In genomic region chr4:153651849-153652248, GRCm38 (mm10) we compare ENCODE assay signal across 14 mouse cellular contexts.
A peak's percentile ranks its signal among the peaks of the same experiment; 100 is the strongest.
DNase-seq lines count a peak whose midpoint lies in the region; ATAC-seq lines count a peak whose summit lies in the region.
"Had no signal": no experiment of that assay in that cellular context is flagged by ENCODE, and none has a peak within 500 bp of the region (broad histone marks: within the 10 kb centered on the region; RNA-seq: fewer than 3 reads in every experiment).

No protein-coding gene starts in this region.

- H3K4me1 ChIP-seq in heart, embryonic 16.5 days (ENCODE audit: control insufficient read depth, insufficient read depth, low read length) = no peaks in the 10 kb centered on the region
- H3K4me1 ChIP-seq in liver, embryonic 13.5 days (replicated peaks) = no peaks in the 10 kb centered on the region
- H3K4me1 ChIP-seq in liver, embryonic 11.5 days (replicated peaks; ENCODE audit: control insufficient read depth, insufficient read depth, low read length) = 0 out of 2 replicates have a peak, but pooled peaks cover 4% of the 10 kb centered on the region
- H3K4me1 ChIP-seq in limb, embryonic 11.5 days (ENCODE audit: control insufficient read depth, insufficient read depth, low read length) = peaks cover 3% of the 10 kb centered on the region; the same call in 1 of the 2 replicates
- H3K4me1 ChIP-seq: embryonic facial prominence, embryonic 13.5 days had no signal

- intact Hi-C loops in heart, postnatal 14 days (cut with DNase I) = no loop called here

- H3K4me3 ChIP-seq in heart, embryonic 16.5 days (ENCODE audit: low read length) = no peak overlapping the region
- no peak overlapping the region for H3K4me3 ChIP-seq in liver, embryonic 13.5 days (replicated peaks)
- H3K4me3 ChIP-seq in liver, embryonic 11.5 days (ENCODE audit: low read depth, low read length) = no peak overlapping the region
- H3K4me3 ChIP-seq in limb, embryonic 11.5 days (ENCODE audit: low read depth, low read length) = no peak overlapping the region
- H3K4me3 ChIP-seq: embryonic facial prominence, embryonic 13.5 days; forebrain, embryonic 12.5 days; midbrain, embryonic 12.5 days had no signal

- 6% methylated on average over 5 of the region's 5 CpGs for WGBS in heart, embryonic 16.5 days
- 8% methylated on average over 5 of the region's 5 CpGs for WGBS in liver, embryonic 13.5 days (ENCODE audit: insufficient replicate concordance)
- WGBS in liver, embryonic 11.5 days = 10% methylated on average over 5 of the region's 5 CpGs
- 1% methylated on average over 5 of the region's 5 CpGs for WGBS in limb, embryonic 11.5 days

- H3K36me3 ChIP-seq in heart, embryonic 16.5 days (ENCODE audit: control insufficient read depth, insufficient read depth) = no peaks in the 10 kb centered on the region
- no peaks in the 10 kb centered on the region for H3K36me3 ChIP-seq in liver, embryonic 13.5 days
- H3K36me3 ChIP-seq in liver, embryonic 11.5 days (ENCODE audit: control insufficient read depth, insufficient read depth, low read length) = no peaks in the 10 kb centered on the region
- no peaks in the 10 kb centered on the region for H3K36me3 ChIP-seq in limb, embryonic 11.5 days (ENCODE audit: control insufficient read depth, insufficient read depth, low read length)
- H3K36me3 ChIP-seq: embryonic facial prominence, embryonic 13.5 days; forebrain, embryonic 12.5 days; midbrain, embryonic 12.5 days had no signal

- H3K27me3 ChIP-seq in heart, embryonic 16.5 days (ENCODE audit: control insufficient read depth, insufficient read depth, low read length) = no peaks in the 10 kb centered on the region
- H3K27me3 ChIP-seq in liver, embryonic 13.5 days = no peaks in the 10 kb centered on the region
- H3K27me3 ChIP-seq in liver, embryonic 11.5 days (replicated peaks; ENCODE audit: control insufficient read depth, insufficient read depth, low read length) = no peaks in the 10 kb centered on the region
- no peaks in the 10 kb centered on the region for H3K27me3 ChIP-seq in limb, embryonic 11.5 days (ENCODE audit: control insufficient read depth, insufficient read depth, low read length)
- H3K27me3 ChIP-seq: embryonic facial prominence, embryonic 13.5 days; forebrain, embryonic 12.5 days had no signal

- H3K27ac ChIP-seq in heart, embryonic 16.5 days (ENCODE audit: low read length) = no peak overlapping the region
- no peak overlapping the region for H3K27ac ChIP-seq in liver, embryonic 13.5 days
- H3K27ac ChIP-seq in liver, embryonic 11.5 days (ENCODE audit: low read depth, low read length) = no peak overlapping the region
- no peak overlapping the region for H3K27ac ChIP-seq in limb, embryonic 11.5 days (replicated peaks; ENCODE audit: low read depth, low read length)
- H3K27ac ChIP-seq: embryonic facial prominence, embryonic 13.5 days; forebrain, embryonic 12.5 days; midbrain, embryonic 12.5 days had no signal

- no peak for DNase-seq in heart, postnatal 14 days
- no peak for DNase-seq in liver, embryonic 13.5 days
- no peak for DNase-seq in liver, embryonic 11.5 days (ENCODE audit: low spot score)
- peak; percentile 56 for DNase-seq in embryo, embryonic 10.5 days (ENCODE audit: low spot score)
- peak; percentile 25 for DNase-seq in limb, embryonic 11.5 days (ENCODE audit: low spot score)
- no peak for DNase-seq in thymus, adult 18-20 months
- DNase-seq: adrenal gland, postnatal 25 days; cerebellum, postnatal 10 days; left cerebral cortex, postnatal 4 days; lung, adult 18-20 months had no signal

- peak; percentile 41 for ATAC-seq in heart, embryonic 16.5 days (replicated peaks; ENCODE audit: extremely low read depth, insufficient read depth, low FRiP score)
- ATAC-seq in liver, embryonic 13.5 days (ENCODE audit: low read depth) = 0 out of 2 replicates have a peak, but pooled peaks have one; percentile 36
- no peak; the same call in 1 of the 2 replicates for ATAC-seq in liver, embryonic 11.5 days (replicated peaks; ENCODE audit: low FRiP score)
- ATAC-seq in limb, embryonic 11.5 days (ENCODE audit: insufficient number of reproducible peaks, low FRiP score, low TSS enrichment, low read depth) = no peak

- no peaks in the 10 kb centered on the region for H3K9me3 ChIP-seq in heart, embryonic 16.5 days (replicated peaks; ENCODE audit: control insufficient read depth, low read length)
- H3K9me3 ChIP-seq in liver, embryonic 13.5 days (replicated peaks) = no peaks in the 10 kb centered on the region
- no peaks in the 10 kb centered on the region for H3K9me3 ChIP-seq in liver, embryonic 11.5 days (ENCODE audit: control insufficient read depth, low read length)
- H3K9me3 ChIP-seq in limb, embryonic 11.5 days (ENCODE audit: control insufficient read depth, low read length) = no peaks in the 10 kb centered on the region
- H3K9me3 ChIP-seq: embryonic facial prominence, embryonic 13.5 days; forebrain, embryonic 12.5 days; midbrain, embryonic 12.5 days had no signal

- H3K4me2 ChIP-seq in heart, embryonic 16.5 days (ENCODE audit: low read depth, low read length) = no peak overlapping the region
- no peak overlapping the region for H3K4me2 ChIP-seq in liver, embryonic 13.5 days
- no peak overlapping the region for H3K4me2 ChIP-seq in liver, embryonic 11.5 days
- H3K4me2 ChIP-seq in limb, embryonic 11.5 days (ENCODE audit: low read depth, severe bottlenecking) = no peak overlapping the region
- H3K4me2 ChIP-seq: embryonic facial prominence, embryonic 13.5 days; forebrain, embryonic 12.5 days; midbrain, embryonic 12.5 days had no signal

- H3K9ac ChIP-seq in heart, embryonic 16.5 days (ENCODE audit: low read length) = no peak overlapping the region
- no peak overlapping the region for H3K9ac ChIP-seq in liver, embryonic 13.5 days
- no peak overlapping the region for H3K9ac ChIP-seq in liver, embryonic 11.5 days (ENCODE audit: low read depth, low read length)
- H3K9ac ChIP-seq in limb, embryonic 11.5 days (ENCODE audit: low read length) = no peak overlapping the region; the same call in 1 of the 2 replicates
- H3K9ac ChIP-seq: embryonic facial prominence, embryonic 13.5 days; forebrain, embryonic 12.5 days; midbrain, embryonic 12.5 days had no signal

Comparison
In these comparisons a context has a peak if more than half of its experiments do, and no peak if none do; other contexts are left out.
1. ATAC-seq: peak in heart, embryonic 16.5 days (single experiment) and liver, embryonic 13.5 days (single experiment); none in liver, embryonic 11.5 days (single experiment) and limb, embryonic 11.5 days (single experiment).
2. DNase-seq: peak in embryo, embryonic 10.5 days (single experiment) and limb, embryonic 11.5 days (single experiment); none in heart, postnatal 14 days (0 of 2), liver, embryonic 13.5 days (single experiment), liver, embryonic 11.5 days (single experiment) and thymus, adult 18-20 months (0 of 2).